19 mouse cellular contexts compared by ENCODE assay signal in genomic region chr12:8089423-8090278, GRCm38 (mm10).
DNase-seq lines count a peak whose midpoint lies in the region; ATAC-seq and TF ChIP-seq lines count a peak whose summit lies in the region.
"Had no signal": no experiment of that assay in that cellular context is flagged by ENCODE, and none has a peak within 500 bp of the region (broad histone marks: within the 10 kb centered on the region; RNA-seq: fewer than 3 reads in every experiment).

No protein-coding gene starts in this region.

- TF ChIP-seq POLR2A in brain, embryonic 14.5 days (IDR thresholded peaks at IDR 0.05; ENCODE audit: borderline replicate concordance, extremely low read depth, insufficient read depth, insufficient read length, poor library complexity, severe bottlenecking), result no peak

- no peak for TF ChIP-seq CTCF in midbrain, postnatal 0 days (IDR thresholded peaks at IDR 0.05)
- no peak for TF ChIP-seq CTCF in brain, embryonic 14.5 days (IDR thresholded peaks at IDR 0.05; ENCODE audit: borderline replicate concordance, extremely low read depth, insufficient read depth, insufficient read length)

- intact Hi-C loops in left cerebral cortex, postnatal 4 days (cut with DNase I), result no loop called here

- no peaks in the 10 kb centered on the region for H3K36me3 ChIP-seq in midbrain, postnatal 0 days (ENCODE audit: insufficient read depth, low read length)
- no peaks in the 10 kb centered on the region for H3K36me3 ChIP-seq in midbrain, embryonic 10.5 days
- no peaks in the 10 kb centered on the region for H3K36me3 ChIP-seq in stomach, embryonic 16.5 days (ENCODE audit: control insufficient read depth, insufficient read depth, low read length)
- H3K36me3 ChIP-seq: heart, embryonic 12.5 days; midbrain, embryonic 15.5 days had no signal

- H3K9ac ChIP-seq in midbrain, postnatal 0 days (replicated peaks; ENCODE audit: low read length, poor library complexity, severe bottlenecking), result no peak overlapping the region
- H3K9ac ChIP-seq in stomach, embryonic 16.5 days (ENCODE audit: low read length), result no peak overlapping the region
- H3K9ac ChIP-seq: forebrain, postnatal 0 days; heart, embryonic 12.5 days; midbrain, embryonic 15.5 days had no signal

- H3K27ac ChIP-seq in midbrain, postnatal 0 days (ENCODE audit: low read depth, low read length), result no peak overlapping the region
- H3K27ac ChIP-seq in midbrain, embryonic 10.5 days (replicated peaks), result no peak overlapping the region
- H3K27ac ChIP-seq in stomach, embryonic 16.5 days (ENCODE audit: low read length), result no peak overlapping the region
- H3K27ac ChIP-seq: left cerebral cortex, adult 2 months; macrophage; midbrain, embryonic 15.5 days had no signal

- peak; percentile 57 for ATAC-seq in frontal cortex, adult (ENCODE audit: low TSS enrichment)
- no peak for ATAC-seq in midbrain, postnatal 0 days (ENCODE audit: low FRiP score)
- ATAC-seq in stomach, embryonic 16.5 days (ENCODE audit: insufficient read depth, low FRiP score), result peak; percentile 41; the same call in 1 of the 2 replicates
- no peak for ATAC-seq in activated CD4-positive, CD25-positive, alpha-beta regulatory T cell, adult 4 months
- ATAC-seq: forebrain, postnatal 0 days; midbrain, embryonic 15.5 days had no signal

- 74% methylated on average over 8 of the region's 8 CpGs for WGBS in midbrain, postnatal 0 days
- WGBS in midbrain, embryonic 10.5 days, result 86% methylated on average over 8 of the region's 8 CpGs
- WGBS in stomach, embryonic 16.5 days, result 60% methylated on average over 8 of the region's 8 CpGs

- no peak overlapping the region for H3K4me3 ChIP-seq in midbrain, postnatal 0 days (ENCODE audit: low read depth, low read length)
- no peak overlapping the region for H3K4me3 ChIP-seq in midbrain, embryonic 10.5 days
- H3K4me3 ChIP-seq in stomach, embryonic 16.5 days (replicated peaks; ENCODE audit: low read length), result no peak overlapping the region
- H3K4me3 ChIP-seq: heart, embryonic 12.5 days; left cerebral cortex, adult 2 months; midbrain, embryonic 15.5 days had no signal

- H3K4me2 ChIP-seq in midbrain, postnatal 0 days (ENCODE audit: low read depth, low read length, poor library complexity, severe bottlenecking), result no peak overlapping the region
- no peak overlapping the region for H3K4me2 ChIP-seq in stomach, embryonic 16.5 days (ENCODE audit: low read depth, low read length)
- H3K4me2 ChIP-seq: heart, embryonic 12.5 days; midbrain, embryonic 15.5 days had no signal

- no peaks in the 10 kb centered on the region; the same call in 1 of the 2 replicates for H3K9me3 ChIP-seq in midbrain, postnatal 0 days (ENCODE audit: low read length)
- no peaks in the 10 kb centered on the region for H3K9me3 ChIP-seq in midbrain, embryonic 10.5 days (replicated peaks)
- H3K9me3 ChIP-seq in stomach, embryonic 16.5 days (replicated peaks; ENCODE audit: control insufficient read depth, low read length), result no peaks in the 10 kb centered on the region; the same call in 1 of the 2 replicates
- H3K9me3 ChIP-seq: heart, embryonic 12.5 days; midbrain, embryonic 15.5 days had no signal

- H3K27me3 ChIP-seq in midbrain, postnatal 0 days (ENCODE audit: insufficient read depth, low read length), result no peaks in the 10 kb centered on the region
- H3K27me3 ChIP-seq in midbrain, embryonic 10.5 days (ENCODE audit: low read depth, poor library complexity, severe bottlenecking), result no peaks in the 10 kb centered on the region
- H3K27me3 ChIP-seq in stomach, embryonic 16.5 days (ENCODE audit: control insufficient read depth, insufficient read depth, low read length), result no peaks in the 10 kb centered on the region
- H3K27me3 ChIP-seq: heart, embryonic 12.5 days; midbrain, embryonic 15.5 days had no signal

- no peak for DNase-seq in frontal cortex, adult 2 months (ENCODE audit: extremely low spot score in 1 of 2, low spot score in 1 of 2)
- DNase-seq in midbrain, postnatal 0 days (ENCODE audit: low spot score), result peak; percentile 8
- no peak for DNase-seq in midbrain, embryonic 10.5 days (ENCODE audit: low spot score)
- peak; percentile 14 for DNase-seq in brain, embryonic 14.5 days (ENCODE audit: low read depth)
- no peak for DNase-seq in left cerebral cortex, postnatal 4 days
- DNase-seq: cerebellum, adult 9-10 months; forebrain, postnatal 0 days; heart, postnatal 4 days; kidney, postnatal 14 days; lung, adult 18-20 months; right cerebral cortex, postnatal 14 days; thymus, postnatal 14 days had no signal

- no peaks in the 10 kb centered on the region for H3K4me1 ChIP-seq in midbrain, postnatal 0 days (ENCODE audit: insufficient read depth, low read length)
- no peaks in the 10 kb centered on the region for H3K4me1 ChIP-seq in midbrain, embryonic 10.5 days
- H3K4me1 ChIP-seq in stomach, embryonic 16.5 days (ENCODE audit: control insufficient read depth, insufficient read depth, low read length), result no peaks in the 10 kb centered on the region
- H3K4me1 ChIP-seq: heart, embryonic 12.5 days; midbrain, embryonic 15.5 days had no signal

Comparison
In these comparisons a context has a peak if more than half of its experiments do, and no peak if none do; other contexts are left out.
1. DNase-seq: peak in midbrain, postnatal 0 days (single experiment) and brain, embryonic 14.5 days (single experiment); none in frontal cortex, adult 2 months (0 of 2), midbrain, embryonic 10.5 days (single experiment) and left cerebral cortex, postnatal 4 days (single experiment).
2. ATAC-seq: peak in frontal cortex, adult (single experiment) and stomach, embryonic 16.5 days (single experiment); none in midbrain, postnatal 0 days (single experiment) and activated CD4-positive, CD25-positive, alpha-beta regulatory T cell, adult 4 months (single experiment).